Mouse (Mus musculus): ENCODE data around the gene Pcca. TPM values are rescaled to one million over a fixed set of nuclear protein-coding genes. Genes with fewer than 3 reads are reported as not detected.

The Pcca gene
- total RNA-seq, 1 experiment from 2014 or later = 214 TPM

DNA sequence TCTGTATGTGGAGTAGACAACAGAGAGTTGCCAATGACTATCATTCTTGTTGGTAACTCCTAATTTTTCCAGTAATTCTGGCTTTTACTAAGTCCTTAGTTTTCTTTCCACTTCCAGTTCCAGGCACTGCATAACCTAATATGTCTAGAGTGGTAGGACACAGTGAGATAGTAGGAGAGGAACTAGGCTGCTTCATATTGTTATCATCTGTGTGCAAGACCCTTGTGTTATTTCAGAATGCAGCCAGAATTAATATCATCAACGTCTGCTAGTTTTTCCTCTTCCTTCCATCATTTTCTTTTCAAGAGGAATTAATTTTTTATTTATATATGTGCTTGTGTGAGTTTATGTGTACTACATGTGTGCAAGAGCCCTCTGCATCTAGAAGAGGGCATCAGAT, 114.1 kb downstream of the Pcca start:
- DNase-seq = no peak

DNA sequence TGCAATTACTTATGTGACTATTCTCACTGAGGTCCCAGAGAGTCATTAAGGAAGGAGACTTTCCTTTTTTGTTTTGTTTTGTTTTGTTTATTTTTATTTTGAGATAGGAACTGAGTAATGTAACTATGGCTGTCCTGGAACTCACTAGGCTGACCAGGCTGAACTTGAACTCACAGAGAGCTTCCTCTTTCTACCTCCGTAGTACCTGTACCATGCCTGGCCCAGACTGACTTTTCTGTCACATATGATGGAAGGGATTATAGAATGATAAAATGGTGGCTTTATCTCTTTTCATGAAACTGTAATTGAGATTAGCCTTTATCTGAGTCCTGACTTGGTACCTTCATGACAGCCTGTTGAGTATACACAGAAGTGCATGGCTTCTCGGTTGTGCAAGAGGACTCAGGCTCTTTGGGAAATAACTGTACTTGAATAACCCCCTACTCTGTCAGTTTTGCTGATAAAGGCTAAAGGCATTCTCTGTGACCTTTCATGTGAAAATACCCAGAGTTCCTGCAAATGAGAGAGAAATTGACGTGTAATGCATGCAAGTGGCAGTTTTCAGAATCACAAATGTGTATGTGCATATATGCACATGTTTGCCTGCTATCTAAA, 115.3 kb downstream of the Pcca start:
- no peak for DNase-seq

GRCm38 (mm10) chr14:122651681-122652080, 117.6 kb downstream of the Pcca start:
- no peak for DNase-seq

GRCm38 (mm10) chr14:122675661-122676060, 141.5 kb downstream of the Pcca start:
- DNase-seq = no peak

DNA sequence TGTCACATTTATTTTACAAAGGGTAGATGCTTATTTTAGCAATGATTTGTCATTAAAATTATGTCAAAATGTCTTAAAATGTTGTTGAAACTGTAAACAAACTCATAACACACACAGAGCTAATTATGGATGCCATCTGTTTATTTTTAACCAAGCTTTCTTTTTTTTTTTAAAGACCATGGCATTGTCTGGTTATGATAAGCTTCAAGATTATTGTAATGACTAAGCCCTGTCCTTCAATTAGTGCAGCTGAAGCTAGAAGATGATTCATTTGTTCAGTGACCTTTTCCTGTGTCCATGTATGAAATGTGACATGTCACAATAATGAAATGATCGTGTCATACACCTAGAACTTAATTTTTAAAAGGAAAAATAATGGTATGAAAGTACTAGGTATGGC, 149.5 kb downstream of the Pcca start:
- DNase-seq = no peak

DNA sequence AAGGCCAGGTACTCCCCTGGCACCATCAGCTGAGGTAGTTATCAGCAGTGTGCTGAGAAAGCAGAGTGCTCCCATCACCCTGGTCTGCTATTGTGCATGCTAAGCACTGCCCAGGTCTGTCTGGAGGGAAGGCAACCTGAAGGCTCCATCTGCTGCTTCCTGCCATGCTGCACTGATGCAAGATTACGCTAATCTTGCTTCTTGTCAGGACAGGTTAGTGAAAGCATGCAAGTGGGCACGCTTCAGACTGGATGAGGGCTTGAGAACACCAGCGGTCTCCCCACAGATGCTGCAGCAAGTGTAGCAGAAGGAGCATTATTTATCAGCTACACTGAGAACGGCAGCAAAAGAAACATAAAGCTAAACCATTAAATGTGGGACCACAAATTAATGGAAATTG, 150.1 kb downstream of the Pcca start:
- no peak for DNase-seq

GRCm38 (mm10) chr14:122684811-122685210, 150.7 kb downstream of the Pcca start:
- no peak for DNase-seq

DNA sequence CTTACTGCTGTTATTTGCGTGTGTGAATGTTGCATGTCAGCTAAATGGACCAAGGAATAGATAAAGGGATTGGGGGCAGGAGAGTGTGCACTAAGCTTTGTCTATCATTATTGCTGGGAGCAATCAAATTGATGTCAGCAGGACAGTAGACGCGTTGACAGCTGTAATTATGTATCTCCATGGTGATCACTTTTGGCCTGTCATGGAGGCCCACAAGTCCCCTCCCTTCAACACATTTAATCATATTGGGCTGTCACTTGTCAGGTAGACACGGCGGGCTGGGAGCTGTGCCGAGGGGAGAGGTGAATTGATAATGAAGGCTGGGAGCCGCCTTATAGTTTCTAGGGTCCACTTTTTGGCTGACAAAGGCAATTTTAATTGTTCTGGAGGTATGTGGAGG, 153.3 kb downstream of the Pcca start:
- DNase-seq = no peak

- no peak for DNase-seq
Measured at GRCm38 (mm10) chr14:122688378-122688777, 154.3 kb downstream of the Pcca start.

DNA sequence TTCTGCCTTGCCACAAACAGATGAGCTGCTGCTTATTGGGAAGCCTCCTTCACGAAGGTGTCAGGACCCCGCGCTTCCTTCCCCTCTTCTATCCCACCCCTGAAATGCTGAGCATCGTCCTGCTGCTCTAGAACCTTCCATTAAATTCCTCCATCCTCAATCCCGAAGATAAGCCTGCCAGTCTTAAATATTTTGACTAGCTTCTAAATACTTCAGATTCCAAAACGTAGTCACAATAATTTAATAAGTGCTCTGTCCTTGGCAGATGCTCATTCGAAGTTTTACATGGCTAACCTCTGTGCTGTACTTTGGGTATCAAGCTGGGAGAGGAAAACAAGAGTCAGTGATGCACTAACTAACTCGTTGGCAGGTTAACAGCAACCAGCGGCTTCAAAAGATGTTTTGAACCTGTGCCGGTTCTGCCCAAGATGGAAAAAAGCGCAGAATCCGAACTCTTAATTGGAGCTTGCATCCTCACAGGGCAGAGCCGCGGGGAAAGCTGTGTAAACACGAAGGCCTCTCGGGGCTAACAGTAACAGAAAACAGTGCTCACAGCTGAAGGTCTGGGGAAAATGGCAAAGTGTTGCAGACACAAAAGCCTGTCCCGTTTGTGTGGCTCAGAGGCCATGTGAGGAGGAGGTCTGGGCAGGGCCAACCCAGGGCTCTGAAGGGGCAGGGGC, 155.2 kb downstream of the Pcca start:
- DNase-seq = no peak

GRCm38 (mm10) chr14:122691555-122691954, 157.4 kb downstream of the Pcca start:
- DNase-seq = no peak

- DNase-seq = no peak
Measured at GRCm38 (mm10) chr14:122700333-122700732, 166.2 kb downstream of the Pcca start.

GRCm38 (mm10) chr14:122713793-122714192, 179.7 kb downstream of the Pcca start:
- DNase-seq = no peak

DNA sequence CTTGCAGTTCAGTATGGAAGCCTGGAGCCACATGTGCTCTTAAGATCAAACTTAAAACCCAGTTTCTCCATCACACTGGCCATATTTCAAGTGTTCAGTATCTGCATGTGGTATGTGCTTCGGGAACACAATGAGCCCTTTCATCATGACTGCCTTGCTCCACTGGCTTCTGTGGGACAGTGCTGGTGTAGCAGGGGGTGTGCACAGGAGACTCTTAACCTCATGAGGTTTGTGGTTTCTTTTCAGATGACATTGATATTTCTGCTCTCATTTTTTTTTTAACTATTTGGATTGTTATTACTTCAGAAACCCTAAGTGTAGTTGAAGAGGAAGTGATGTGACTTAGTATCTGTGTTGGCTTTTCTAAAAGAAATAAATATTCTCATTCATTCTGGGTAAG, 180.8 kb downstream of the Pcca start:
- no peak for DNase-seq

DNA sequence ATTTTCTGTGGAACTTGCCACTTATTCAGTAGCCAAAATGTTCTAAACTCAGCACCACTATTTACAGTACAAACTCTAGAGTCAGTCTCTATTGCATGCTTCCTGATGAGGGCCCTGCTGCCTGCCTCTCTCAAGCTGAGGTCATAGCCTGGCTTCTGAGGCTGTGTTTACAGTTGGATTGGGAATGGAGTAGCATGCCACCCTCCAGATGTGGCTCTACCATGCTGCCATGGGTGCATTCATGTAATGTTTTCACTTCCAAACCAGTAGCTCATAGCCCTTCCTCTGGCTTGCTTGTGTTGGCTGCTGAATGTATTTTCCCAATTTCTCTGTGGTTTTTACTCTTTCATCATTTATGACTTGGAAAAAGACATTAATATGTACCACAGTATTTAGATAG, 181.9 kb downstream of the Pcca start:
- no peak for DNase-seq

DNA sequence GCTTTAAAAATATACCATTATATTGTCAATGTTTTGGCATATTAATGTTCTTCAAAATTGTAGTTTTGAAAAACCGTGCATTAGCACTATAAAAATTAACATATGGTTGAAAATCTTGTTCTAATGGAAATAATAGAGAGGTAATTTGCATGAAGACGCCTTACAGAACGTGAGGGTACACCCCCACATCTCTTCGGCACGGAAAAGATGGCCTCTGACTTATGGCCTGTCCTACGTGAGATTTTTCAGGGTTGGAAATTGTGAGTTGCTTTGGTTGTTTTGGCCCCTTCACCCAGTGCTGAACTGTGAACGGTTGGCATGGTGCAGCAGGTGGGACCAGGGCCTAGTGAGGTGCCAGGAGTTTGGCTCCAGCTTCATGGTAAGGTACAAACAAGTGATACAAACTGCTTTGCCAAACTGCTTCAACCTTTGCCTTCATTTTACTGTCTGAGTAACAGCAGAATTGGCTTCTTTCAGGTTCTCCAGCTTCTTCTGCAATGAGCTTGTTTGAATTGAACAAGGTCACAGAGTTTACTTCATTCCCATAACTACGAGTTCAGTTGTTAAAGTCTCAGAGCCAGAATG, 185.5 kb downstream of the Pcca start:
- DNase-seq = peak; percentile 26

DNA sequence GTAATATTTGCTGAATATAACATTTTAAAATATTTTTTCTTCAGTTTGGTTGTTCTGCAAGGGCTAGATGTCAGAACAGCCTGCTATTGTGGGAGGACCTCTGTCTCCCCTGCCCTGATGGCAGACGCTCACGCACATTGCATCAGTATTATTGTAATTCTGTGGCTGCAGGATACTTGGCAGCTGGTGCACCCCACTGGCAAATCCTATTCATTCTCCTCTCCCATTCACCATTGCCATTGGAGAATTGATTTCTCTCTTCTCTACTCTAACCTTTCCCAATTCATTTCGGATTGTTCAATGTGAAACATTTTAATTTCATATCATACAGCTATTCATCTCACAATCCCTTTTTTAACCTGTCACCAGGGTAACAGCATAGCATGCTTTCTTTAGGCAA, 186.9 kb downstream of the Pcca start:
- no peak for DNase-seq

DNA sequence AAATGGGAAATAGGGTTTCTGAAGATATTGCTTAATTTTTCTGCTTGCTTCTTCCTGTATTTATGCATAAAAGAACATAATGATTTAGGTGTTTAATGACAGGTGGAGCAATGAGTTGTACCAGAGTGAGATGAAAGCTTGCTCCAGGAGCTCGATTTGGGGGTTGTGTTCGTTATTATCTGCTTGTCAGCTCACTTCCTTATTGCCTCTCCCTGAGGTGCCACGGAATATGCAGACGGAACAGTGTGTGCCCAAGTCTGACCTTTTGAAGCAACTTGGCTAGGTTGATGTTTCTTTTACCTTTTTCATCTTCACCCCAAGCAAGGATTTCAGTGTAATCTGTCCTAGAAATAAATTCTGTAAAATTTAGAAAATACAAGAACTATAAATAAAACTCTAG, 187.6 kb downstream of the Pcca start:
- DNase-seq = no peak

DNA sequence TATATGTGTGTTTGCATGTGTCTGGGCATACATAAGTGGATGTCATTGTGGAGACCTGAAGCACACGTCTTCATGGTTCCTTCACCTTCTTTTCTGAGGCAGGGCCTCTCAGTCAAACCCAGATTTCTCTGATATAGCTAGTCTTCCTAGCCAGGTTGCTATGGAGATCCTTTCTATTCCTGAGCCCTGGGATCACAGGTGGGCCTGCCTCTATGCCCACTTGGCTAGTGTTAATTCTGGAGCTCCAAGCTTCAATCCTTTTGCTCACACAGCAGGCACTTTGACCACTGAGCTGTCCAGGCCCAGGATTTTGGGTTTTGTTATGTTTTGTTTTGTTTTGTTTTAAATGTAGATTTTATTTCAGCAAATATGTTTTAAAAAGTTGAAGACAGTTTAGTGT, 192.3 kb downstream of the Pcca start:
- DNase-seq = no peak

DNA sequence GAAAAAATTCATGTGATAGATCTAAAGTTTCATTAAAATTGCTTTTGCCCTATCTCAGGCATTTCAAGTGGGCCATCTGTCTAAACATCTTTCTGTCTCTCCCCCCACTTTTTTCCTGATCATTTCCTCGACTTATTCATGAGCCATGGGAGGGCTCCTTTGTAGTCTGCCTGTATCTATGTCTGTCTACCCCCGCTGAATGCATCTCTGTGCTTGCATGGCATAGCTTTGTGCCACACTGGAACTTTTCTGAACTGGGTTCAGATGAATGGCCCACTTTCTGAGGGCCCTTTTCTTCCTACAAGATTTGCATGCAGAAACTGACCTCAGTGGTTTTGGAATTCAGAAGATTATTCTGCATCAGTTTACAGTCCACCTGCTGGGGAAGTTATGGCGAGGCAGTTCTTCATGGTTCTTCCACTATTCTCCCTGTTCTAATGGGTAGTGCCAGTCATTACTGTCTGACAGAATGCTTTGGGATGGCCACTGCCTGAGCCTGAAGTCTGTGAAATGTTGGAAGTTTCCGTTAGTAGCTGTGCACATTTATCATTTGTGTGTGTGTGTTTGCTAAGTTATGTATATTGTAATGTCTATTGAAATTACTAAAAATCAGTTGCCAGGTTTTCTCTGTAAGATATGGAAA, 195.4 kb downstream of the Pcca start:
- DNase-seq = no peak

DNA sequence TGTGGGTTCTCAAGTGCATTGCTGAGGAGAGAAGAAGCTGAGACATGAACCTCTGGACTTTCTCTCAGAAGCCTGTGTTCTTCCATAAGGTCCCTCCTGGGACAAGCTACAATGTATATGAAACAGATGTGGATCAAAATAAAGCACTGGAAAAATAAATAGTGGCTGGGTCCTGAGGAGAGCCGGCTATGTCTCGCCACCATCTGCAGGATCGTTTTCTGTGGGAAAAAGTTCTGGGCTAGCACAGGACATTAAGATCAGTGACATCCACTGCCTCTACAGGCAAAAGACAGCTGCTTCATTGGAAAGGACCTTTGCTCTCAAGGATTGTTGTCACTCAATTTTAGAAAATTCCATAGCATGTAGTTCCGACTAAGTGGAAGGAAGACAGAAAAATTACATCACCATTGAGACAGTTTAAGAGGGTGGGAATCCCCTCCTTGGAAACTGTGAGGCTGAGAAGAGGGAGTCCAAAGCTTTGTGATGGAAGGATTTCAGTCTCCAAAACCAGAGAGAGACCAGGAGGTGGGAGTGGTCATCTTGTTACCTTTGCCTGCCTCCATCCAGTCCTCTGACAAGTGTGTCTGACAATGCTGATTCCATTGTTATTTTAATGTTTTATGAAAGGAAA, 196.9 kb downstream of the Pcca start:
- DNase-seq = no peak

DNA sequence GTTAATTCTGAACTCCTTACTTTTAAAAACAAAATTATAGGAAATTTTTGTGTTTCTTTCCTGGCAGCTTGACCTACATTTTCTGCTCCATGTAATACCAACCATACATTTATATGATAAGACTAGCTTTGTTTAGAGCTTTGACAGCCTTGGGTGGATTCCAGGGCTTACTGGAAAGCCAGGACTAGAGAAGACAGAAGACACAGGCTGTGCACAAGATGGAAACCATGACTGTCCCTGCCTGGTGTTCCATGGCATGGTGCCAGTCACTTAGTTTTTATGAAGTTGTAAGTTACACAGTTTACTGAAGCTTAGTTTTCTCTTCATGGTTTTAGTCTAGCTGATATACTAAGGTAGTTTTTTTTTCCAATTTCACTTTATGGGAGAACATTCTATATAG, 202.7 kb downstream of the Pcca start:
- no peak for DNase-seq
